Mouse (Mus musculus): Measurements from ENCODE around the gene A830005F24Rik.

DNA sequence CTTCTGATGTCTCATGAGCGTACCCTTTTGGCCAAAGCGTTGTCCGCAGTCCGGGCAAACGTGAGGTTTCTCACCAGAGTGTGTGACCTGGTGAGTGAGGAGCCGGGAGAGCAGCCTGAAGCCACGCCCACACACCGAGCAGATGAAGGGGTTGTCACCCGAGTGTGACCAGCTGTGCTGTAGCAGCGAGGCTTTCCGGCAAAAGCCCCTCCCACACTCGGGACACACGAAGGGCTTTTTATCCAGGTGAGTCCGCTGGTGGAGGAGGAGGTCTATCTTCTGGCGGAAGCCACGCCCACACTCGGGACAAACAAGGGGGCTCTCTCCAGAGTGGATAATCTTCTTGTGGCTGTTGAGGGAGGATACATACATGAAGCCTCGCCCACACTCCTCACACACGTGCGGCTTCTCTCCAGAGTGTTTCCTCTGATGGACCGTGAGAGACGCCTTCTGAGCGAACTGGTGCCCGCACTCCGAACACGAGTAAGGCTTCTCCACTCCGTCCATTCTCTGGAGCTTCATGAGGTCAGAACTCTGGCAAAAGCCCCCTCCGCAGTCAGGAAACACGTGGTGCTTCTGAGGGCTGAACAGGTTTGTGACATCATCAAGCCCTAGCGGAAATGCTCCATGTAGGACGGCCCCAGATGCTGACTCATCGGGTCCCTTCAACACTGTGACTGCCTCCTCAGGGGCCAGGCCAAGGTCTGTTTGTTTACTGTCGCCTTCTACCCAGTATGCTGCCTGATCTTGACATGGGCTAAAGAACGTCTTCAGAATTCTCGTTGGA lies 22.8 kb upstream of the A830005F24Rik start:
- TF ChIP-seq CTCF (IDR thresholded peaks at IDR 0.05; ENCODE audit: control insufficient read depth, insufficient read depth, low read length): no peak
- no peak for TF ChIP-seq POLR2A (IDR thresholded peaks at IDR 0.05; ENCODE audit: borderline replicate concordance, control insufficient read depth, low read depth, low read length)

Data from bone marrow, adult 2 months (tissue).